Mouse (Mus musculus) liver, postnatal 0 days (tissue): ENCODE data around the gene Slain2. TPM values are rescaled to one million over a fixed set of nuclear protein-coding genes. Genes with fewer than 3 reads are reported as not detected.

Source experiments
- ATAC-seq: fragments of 200-750 bp; cut with Nextera tagmentation; 2 replicates; pipeline ENCODE4 v1.8.0; 2017; ENCODE audit warnings: mild to moderate bottlenecking, moderate library complexity
- DNase-seq: peaks from one replicate; pipeline ENCODE4 v3.0.0-alpha.2; 2016
- H3K27ac ChIP-seq: fragments of 300-500 bp; sonication (generic); 2 replicates; pipeline ENCODE4 v1.5.1; 2014; ENCODE audit warnings: antibody characterized with exemption, moderate library complexity, mild to moderate bottlenecking, low read depth
- H3K27me3 ChIP-seq: fragments of 300-500 bp; sonication (generic); 2 replicates; pipeline ENCODE4 v1.6.1; 2014; ENCODE audit warnings: low read length, control low read depth, mixed read lengths; ENCODE audit not compliant: insufficient read depth
- H3K36me3 ChIP-seq: fragments of 300-500 bp; sonication (generic); replicated peaks from 2 replicates; pipeline ENCODE4 v1.6.1; 2014; ENCODE audit warnings: mild to moderate bottlenecking, control low read depth, low read length, moderate library complexity, mixed read lengths; ENCODE audit not compliant: insufficient read depth
- H3K4me1 ChIP-seq: fragments of 300-500 bp; sonication (generic); 2 replicates; pipeline ENCODE4 v1.6.1; 2014; ENCODE audit warnings: antibody characterized with exemption, mild to moderate bottlenecking, control low read depth; ENCODE audit not compliant: insufficient read depth
- H3K4me2 ChIP-seq: fragments of 300-500 bp; sonication (generic); 2 replicates; pipeline ENCODE4 v1.6.1; 2014; ENCODE audit warnings: low read depth, mild to moderate bottlenecking, low read length, moderate library complexity, mixed read lengths
- H3K4me3 ChIP-seq: fragments of 300-500 bp; sonication (generic); 2 replicates; pipeline ENCODE4 v1.5.1; 2014; ENCODE audit warnings: low read depth, low read length
- H3K9ac ChIP-seq: fragments of 300-500 bp; sonication (generic); replicated peaks from 2 replicates; pipeline ENCODE4 v1.6.1; 2014; ENCODE audit warnings: mild to moderate bottlenecking, moderate library complexity
- H3K9me3 ChIP-seq: fragments of 300-500 bp; sonication (generic); 2 replicates; pipeline ENCODE4 v1.6.1; 2016; ENCODE audit warnings: mild to moderate bottlenecking, control low read depth, low read length, mixed read lengths
- CTCF ChIP-seq: sonication (generic); IDR thresholded peaks from 2 replicates; pipeline ENCODE4 v1.5.1; 2016; ENCODE audit warnings: antibody characterized with exemption, low read depth
- EP300 ChIP-seq: IDR thresholded peaks from 2 replicates; pipeline ENCODE4 v1.6.1; 2016; ENCODE audit warnings: antibody characterized with exemption, low read depth, mild to moderate bottlenecking
- WGBS: fragments of 180-500 bp; shearing (Covaris S2); extraction: QIAGEN DNeasy Blood & Tissue Kit; methylation state at CpG from one replicate; pipeline ENCODE4 v1.1.7; 2014; ENCODE audit not compliant: insufficient replicate concordance; 5-methylcytosine and 5-hydroxymethylcytosine counted together
- polyA plus RNA-seq: library from polyadenylated mRNA; unstranded; fragments of >200 nt; fragmentation: Nextera tagmentation; extraction: Ambion mirVana; gene quantifications from 2 replicates; pipeline ENCODE4 v1.2.1, GENCODE M21; 2015

Gene Slain2
- polyA plus RNA-seq, 1 experiment from 2014 or later = 4.2 TPM

- peaks cover 23% of the 10 kb centered on the region for H3K27me3 ChIP-seq
- H3K36me3 ChIP-seq = no peaks in the 10 kb centered on the region
- H3K4me2 ChIP-seq = no peak overlapping the region
- no peaks in the 10 kb centered on the region for H3K9me3 ChIP-seq
- 49% methylated on average over 9 of the region's 9 CpGs for WGBS
- H3K27ac ChIP-seq = no peak overlapping the region
- DNase-seq = no peak
- ATAC-seq = no peak
- no peaks in the 10 kb centered on the region for H3K4me1 ChIP-seq
- no peak overlapping the region for H3K4me3 ChIP-seq
- no peak overlapping the region for H3K9ac ChIP-seq
- TF ChIP-seq EP300 (no peak), CTCF (no peak)
These were observed 100.6 kb downstream of the Slain2 start for GRCm38 (mm10) chr5:73014745-73015144.

- Histone ChIP-seq H3K27ac (no peak overlapping the region), H3K4me2 (no peak overlapping the region), H3K9me3 (no peaks in the 10 kb centered on the region), H3K4me1 (no peaks in the 10 kb centered on the region), H3K4me3 (no peak overlapping the region), H3K9ac (no peak overlapping the region), H3K36me3 (peaks cover 40% of the 10 kb centered on the region), H3K27me3 (no peaks in the 10 kb centered on the region)
- WGBS = 89% methylated on average over 13 of the region's 13 CpGs
- ATAC-seq (no peak), DNase-seq (no peak)
- TF ChIP-seq CTCF (no peak), EP300 (no peak)
These were observed 109.7 kb downstream of the Slain2 start for GRCm38 (mm10) chr5:73023801-73024200.

Other genes with a start within 250 kb of the Slain2 start
- gene Txk, start 161.5 kb upstream of the Slain2 start, polyA plus RNA-seq = 0.27 and 0.32 TPM in 2 replicates
- 7.5 and 9.2 TPM in 2 replicates for gene Tec, start 45.8 kb upstream of the Slain2 start, polyA plus RNA-seq
- gene Gm10135, start 60.4 kb downstream of the Slain2 start, polyA plus RNA-seq = not detected in 2 replicates
- gene Slc10a4, start 92.6 kb downstream of the Slain2 start, polyA plus RNA-seq = not detected in 2 replicates